Mouse (Mus musculus) embryo, embryonic 9.5 days (tissue): ENCODE results near the gene Zcchc17.

Source experiments
- DNase-seq: peaks from one replicate; pipeline ENCODE4 v3.0.0-alpha.2; 2017; ENCODE audit errors: extremely low spot score

Zcchc17 gene

GRCm38 (mm10) chr4:130359486-130360237, at the start of gene Zcchc17, which contains the start of gene Snrnp40:
Gene Zcchc17 (minus strand): TSS chr4:130359943.
Gene Snrnp40 (plus strand): TSS chr4:130360132.
- peak; percentile 97 for DNase-seq

- peak; percentile 7 for DNase-seq
Measured at GRCm38 (mm10) chr4:130391265-130391664, 31.5 kb upstream of the Zcchc17 start.

- DNase-seq = no peak
Measured at GRCm38 (mm10) chr4:130389927-130390326, 30.2 kb upstream of the Zcchc17 start.

GRCm38 (mm10) chr4:130389496-130389895, 29.8 kb upstream of the Zcchc17 start:
- no peak for DNase-seq

GRCm38 (mm10) chr4:130387256-130387655, 27.5 kb upstream of the Zcchc17 start:
- DNase-seq = no peak

GRCm38 (mm10) chr4:130380418-130380817, 20.7 kb upstream of the Zcchc17 start:
- no peak for DNase-seq

GRCm38 (mm10) chr4:130379181-130379580, 19.4 kb upstream of the Zcchc17 start:
- DNase-seq = no peak

- DNase-seq = no peak
Measured at GRCm38 (mm10) chr4:130377500-130377899, 17.8 kb upstream of the Zcchc17 start.

GRCm38 (mm10) chr4:130376675-130377074, 16.9 kb upstream of the Zcchc17 start:
- no peak for DNase-seq

GRCm38 (mm10) chr4:130360238-130360590, 471 bp upstream of the Zcchc17 start:
- no peak for DNase-seq

- DNase-seq = no peak
Measured at GRCm38 (mm10) chr4:130357946-130358345, 1.8 kb downstream of the Zcchc17 start.

- no peak for DNase-seq
Measured at GRCm38 (mm10) chr4:130352588-130352987, 7.2 kb downstream of the Zcchc17 start.

- no peak for DNase-seq
Measured at GRCm38 (mm10) chr4:130350690-130351422, 8.9 kb downstream of the Zcchc17 start.

- DNase-seq = no peak
Measured at GRCm38 (mm10) chr4:130349666-130350065, 10.1 kb downstream of the Zcchc17 start.

GRCm38 (mm10) chr4:130341691-130342090, 18.1 kb downstream of the Zcchc17 start:
- peak; percentile 69 for DNase-seq

- DNase-seq = no peak
Measured at GRCm38 (mm10) chr4:130335867-130336266, 23.9 kb downstream of the Zcchc17 start.

GRCm38 (mm10) chr4:130327366-130327765, 32.4 kb downstream of the Zcchc17 start:
- no peak for DNase-seq

- DNase-seq = no peak
Measured at GRCm38 (mm10) chr4:130325446-130325845, 34.3 kb downstream of the Zcchc17 start.

- no peak for DNase-seq
Measured at GRCm38 (mm10) chr4:130323607-130324006, 36.1 kb downstream of the Zcchc17 start.

- DNase-seq = no peak
Measured at GRCm38 (mm10) chr4:130323165-130323564, 36.6 kb downstream of the Zcchc17 start.

- no peak for DNase-seq
Measured at GRCm38 (mm10) chr4:130322567-130322966, 37.2 kb downstream of the Zcchc17 start.

GRCm38 (mm10) chr4:130321640-130322039, 38.1 kb downstream of the Zcchc17 start:
- no peak for DNase-seq

GRCm38 (mm10) chr4:130319564-130319963, 40.2 kb downstream of the Zcchc17 start:
- no peak for DNase-seq
